Mouse (Mus musculus) ovary, postnatal 14 days (tissue): ENCODE results near the gene Ppp6r2.

Source experiments
- DNase-seq: peaks from one replicate; pipeline ENCODE4 v3.0.0; 2022; ENCODE audit warnings: low spot score

Ppp6r2 gene

GRCm38 (mm10) chr15:89258997-89259396 lies 47.6 kb downstream of the Ppp6r2 start:
- DNase-seq = no peak

- no peak for DNase-seq
Measured at GRCm38 (mm10) chr15:89264485-89264884, 53.1 kb downstream of the Ppp6r2 start.

- no peak for DNase-seq
Measured at GRCm38 (mm10) chr15:89275497-89275896, 64.1 kb downstream of the Ppp6r2 start.

- no peak for DNase-seq
Measured at GRCm38 (mm10) chr15:89277366-89277765, 66.0 kb downstream of the Ppp6r2 start.

GRCm38 (mm10) chr15:89282546-89282945 lies 71.2 kb downstream of the Ppp6r2 start:
- no peak for DNase-seq

GRCm38 (mm10) chr15:89284094-89284493 lies 72.7 kb downstream of the Ppp6r2 start:
- no peak for DNase-seq

- no peak for DNase-seq
Measured at GRCm38 (mm10) chr15:89285004-89285403, 73.7 kb downstream of the Ppp6r2 start.

- no peak for DNase-seq
Measured at GRCm38 (mm10) chr15:89285478-89285877, 74.1 kb downstream of the Ppp6r2 start.

GRCm38 (mm10) chr15:89286114-89286513 lies 74.8 kb downstream of the Ppp6r2 start:
- no peak for DNase-seq

GRCm38 (mm10) chr15:89286582-89286981 lies 75.2 kb downstream of the Ppp6r2 start:
- no peak for DNase-seq

GRCm38 (mm10) chr15:89288227-89288767 lies 76.9 kb downstream of the Ppp6r2 start:
- DNase-seq = no peak

GRCm38 (mm10) chr15:89289455-89289854 lies 78.1 kb downstream of the Ppp6r2 start:
- no peak for DNase-seq

- DNase-seq = no peak
Measured at GRCm38 (mm10) chr15:89291521-89291920, 80.2 kb downstream of the Ppp6r2 start.

- no peak for DNase-seq
Measured at GRCm38 (mm10) chr15:89292795-89293194, 81.4 kb downstream of the Ppp6r2 start.

- no peak for DNase-seq
Measured at GRCm38 (mm10) chr15:89293778-89294177, 82.4 kb downstream of the Ppp6r2 start.

- DNase-seq = no peak
Measured at GRCm38 (mm10) chr15:89295580-89296165, 84.3 kb downstream of the Ppp6r2 start.

- DNase-seq = no peak
Measured at GRCm38 (mm10) chr15:89296465-89296864, 85.1 kb downstream of the Ppp6r2 start.

GRCm38 (mm10) chr15:89297695-89298094 lies 86.3 kb downstream of the Ppp6r2 start:
- no peak for DNase-seq

GRCm38 (mm10) chr15:89300180-89300579 lies 88.8 kb downstream of the Ppp6r2 start:
- DNase-seq = no peak

- no peak for DNase-seq
Measured at GRCm38 (mm10) chr15:89300600-89300999, 89.2 kb downstream of the Ppp6r2 start.

- no peak for DNase-seq
Measured at GRCm38 (mm10) chr15:89305966-89306365, 94.6 kb downstream of the Ppp6r2 start.

GRCm38 (mm10) chr15:89307461-89307860 lies 96.1 kb downstream of the Ppp6r2 start:
- DNase-seq = no peak

GRCm38 (mm10) chr15:89308406-89309139 lies 97.2 kb downstream of the Ppp6r2 start:
- DNase-seq = no peak
